Mouse (Mus musculus): ENCODE measurements at regions not wholly inside any gene's neighbourhood (a gene's known extent, or its start where the extent isn't known, plus 50 kb on each side); places are given as distances from the start of the nearest gene placed in this dataset.

DNA sequence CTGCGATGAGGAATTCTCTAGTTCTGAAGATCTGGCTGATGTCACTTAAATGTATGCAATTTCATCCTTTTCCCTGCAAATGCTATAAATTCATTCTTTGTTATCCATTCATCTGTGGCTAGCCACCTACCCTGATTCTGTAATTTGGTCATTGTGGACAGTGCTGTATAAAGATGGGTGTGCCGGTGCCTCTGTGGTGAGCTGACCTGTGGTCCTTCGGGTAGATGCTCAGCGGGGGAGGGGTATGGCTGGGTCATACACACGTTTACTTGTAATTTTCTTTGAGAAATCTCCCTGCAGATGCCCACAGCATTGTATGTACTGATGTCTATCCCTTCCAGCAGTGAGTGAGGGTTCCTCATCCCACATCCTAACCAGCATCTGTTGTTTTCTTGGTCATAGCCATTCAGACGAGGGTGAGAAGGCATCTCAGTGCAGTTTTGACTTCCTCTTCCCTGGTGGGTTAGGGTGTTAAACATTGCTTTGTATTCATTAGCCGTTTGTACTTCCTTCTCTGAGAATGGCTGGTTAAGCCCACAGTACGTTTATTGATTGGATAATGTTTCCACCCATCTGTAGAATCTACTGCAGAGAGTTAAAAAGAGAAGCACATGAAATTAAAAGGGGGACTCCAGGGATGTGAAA is 169.3 kb upstream of the Frmd6 start:
- TF ChIP-seq CTCF (IDR thresholded peaks at IDR 0.05; ENCODE audit: control insufficient read depth, insufficient read depth, insufficient read length) (no peak), MYOG (IDR thresholded peaks at IDR 0.05; ENCODE audit: control insufficient read depth, extremely low read depth, insufficient read length) (no peak), FOSL1 (IDR thresholded peaks at IDR 0.05; ENCODE audit: insufficient read depth, low read length, poor library complexity, severe bottlenecking) (no peak), USF1 (IDR thresholded peaks at IDR 0.05; ENCODE audit: low read depth) (no peak), MYOD1 (IDR thresholded peaks at IDR 0.05; ENCODE audit: control insufficient read depth, insufficient read length, low read depth) (no peak), CEBPB (IDR thresholded peaks at IDR 0.05; ENCODE audit: low read depth) (no peak), MAX (IDR thresholded peaks at IDR 0.05) (no peak)

All from C2C12 (cell line).